Mouse (Mus musculus) adrenal gland, adult (tissue): ENCODE measurements at regions not wholly inside any gene's neighbourhood (a gene's known extent, or its start where the extent isn't known, plus 50 kb on each side); places are given as distances from the start of the nearest gene placed in this dataset.
"Not testable (repeated sequence)": the region's sequence is repeated elsewhere in the genome, so short reads cannot be mapped to it uniquely, and the experiment has no call there.

Source experiments
- DNase-seq, 2 experiments: peaks; one replicate each; pipeline ENCODE4 v3.0.0; 2022 to 2023; ENCODE audit warnings: low spot score in 1 of 2; ENCODE audit not compliant: inconsistent age in 2 of 2

- no peak for DNase-seq
Measured at GRCm38 (mm10) chr1:16904690-16905089, 811.6 kb upstream of the 4930444P10Rik start.

GRCm38 (mm10) chr1:16868383-16868782 is 775.3 kb upstream of the 4930444P10Rik start:
- DNase-seq, result not testable (repeated sequence)

- not testable (repeated sequence) for DNase-seq
Measured at GRCm38 (mm10) chr1:16867086-16867835, 774.1 kb upstream of the 4930444P10Rik start.

- DNase-seq, result no peak
Measured at GRCm38 (mm10) chr1:16837111-16837510, 744.0 kb upstream of the 4930444P10Rik start.

GRCm38 (mm10) chr1:16824709-16825108 is 731.6 kb upstream of the 4930444P10Rik start:
- DNase-seq, result not testable (repeated sequence)

GRCm38 (mm10) chr1:16824057-16824456 is 730.9 kb upstream of the 4930444P10Rik start:
- no peak for DNase-seq

GRCm38 (mm10) chr1:16821186-16821585 is 728.1 kb upstream of the 4930444P10Rik start:
- DNase-seq, result no peak

- no peak for DNase-seq
Measured at GRCm38 (mm10) chr1:16816572-16816971, 723.4 kb upstream of the 4930444P10Rik start.

GRCm38 (mm10) chr1:16815731-16816130 is 722.6 kb upstream of the 4930444P10Rik start:
- no peak for DNase-seq

GRCm38 (mm10) chr1:16809370-16810150 is 716.4 kb upstream of the 4930444P10Rik start:
- no peak for DNase-seq

GRCm38 (mm10) chr1:16798292-16798691 is 705.2 kb upstream of the 4930444P10Rik start:
- DNase-seq, result peak; percentile 70 to 91

- DNase-seq, result no peak
Measured at GRCm38 (mm10) chr1:16796449-16796848, 703.3 kb upstream of the 4930444P10Rik start.

GRCm38 (mm10) chr1:16790733-16791309 is 697.7 kb upstream of the 4930444P10Rik start:
- DNase-seq, result no peak

GRCm38 (mm10) chr1:16779791-16780190 is 686.7 kb upstream of the 4930444P10Rik start:
- no peak for DNase-seq

GRCm38 (mm10) chr1:16760951-16761350 is 667.8 kb upstream of the 4930444P10Rik start:
- DNase-seq, result no peak
